In genomic region chr4:109983281-109984001, GRCm38 (mm10) we compare ENCODE assay signal across 9 mouse cellular contexts. TPM values are rescaled to one million over a fixed set of nuclear protein-coding genes. Genes with fewer than 3 reads are reported as not detected.
DNase-seq lines count a peak whose midpoint lies in the region; ATAC-seq and TF ChIP-seq lines count a peak whose summit lies in the region.
"Had no signal": no experiment of that assay in that cellular context is flagged by ENCODE, and none has a peak within 500 bp of the region (broad histone marks: within the 10 kb centered on the region; RNA-seq: fewer than 3 reads in every experiment).

No protein-coding gene starts in this region.

- H3K9me3 ChIP-seq in heart, postnatal 0 days (replicated peaks; ENCODE audit: control insufficient read depth, low read length): no peaks in the 10 kb centered on the region
- no peaks in the 10 kb centered on the region for H3K9me3 ChIP-seq in midbrain, embryonic 13.5 days

- H3K27me3 ChIP-seq in heart, postnatal 0 days (ENCODE audit: control insufficient read depth, insufficient read depth, low read length): peaks cover 97% of the 10 kb centered on the region
- peaks cover 99% of the 10 kb centered on the region for H3K27me3 ChIP-seq in midbrain, embryonic 13.5 days

- TF ChIP-seq CTCF in heart, postnatal 0 days (IDR thresholded peaks at IDR 0.05; ENCODE audit: low read depth): no peak

- peak; percentile 34; the same call in 1 of the 2 replicates for ATAC-seq in common myeloid progenitor, adult 5-6 weeks (replicated peaks; ENCODE audit: low read depth, poor library complexity, severe bottlenecking)
- no peak for ATAC-seq in heart, postnatal 0 days (ENCODE audit: insufficient read depth, low read depth)
- no peak for ATAC-seq in midbrain, embryonic 13.5 days
- ATAC-seq in erythroid progenitor cell, adult 5-6 weeks (replicated peaks; ENCODE audit: low FRiP score, poor library complexity, severe bottlenecking): no peak

- WGBS in heart, postnatal 0 days: 5% methylated on average over 49 of the region's 49 CpGs
- WGBS in midbrain, embryonic 13.5 days: under 1% methylated on average over 49 of the region's 49 CpGs

- no peaks in the 10 kb centered on the region for H3K36me3 ChIP-seq in heart, postnatal 0 days (replicated peaks; ENCODE audit: control insufficient read depth, insufficient read depth, low read length)
- H3K36me3 ChIP-seq in midbrain, embryonic 13.5 days: no peaks in the 10 kb centered on the region

- 0 out of 2 replicates have a peak, but pooled peaks cover 8% of the 10 kb centered on the region for H3K4me1 ChIP-seq in heart, postnatal 0 days (ENCODE audit: control insufficient read depth, insufficient read depth)
- peaks cover 27% of the 10 kb centered on the region for H3K4me1 ChIP-seq in midbrain, embryonic 13.5 days (replicated peaks)

- TF ChIP-seq EP300 in heart, postnatal 0 days (IDR thresholded peaks at IDR 0.05; ENCODE audit: low read depth): no peak

- peak overlapping the region; percentile 26 for H3K4me2 ChIP-seq in heart, postnatal 0 days (ENCODE audit: low read depth, low read length)
- H3K4me2 ChIP-seq in midbrain, embryonic 13.5 days (replicated peaks): peak overlapping the region; percentile 40

- peak overlapping the region; percentile 48 for H3K4me3 ChIP-seq in heart, postnatal 0 days (ENCODE audit: low read depth, low read length)
- peak overlapping the region; percentile 26 for H3K4me3 ChIP-seq in midbrain, embryonic 13.5 days (replicated peaks)

- DNase-seq in kidney, postnatal 10 days: peak; percentile 20
- no peak for DNase-seq in kidney, adult 8-10 months
- DNase-seq in heart, postnatal 0 days (ENCODE audit: low spot score): no peak
- DNase-seq in urinary bladder, adult 18-20 months (ENCODE audit: low spot score in 2 of 2): no peak
- DNase-seq in cerebellum, postnatal 4 days (ENCODE audit: low spot score in 2 of 2): no peak

- no peak overlapping the region for H3K9ac ChIP-seq in heart, postnatal 0 days (replicated peaks; ENCODE audit: low read depth, low read length)
- peak overlapping the region; percentile 59 for H3K9ac ChIP-seq in midbrain, embryonic 13.5 days (replicated peaks)

- no peak overlapping the region for H3K27ac ChIP-seq in heart, postnatal 0 days (ENCODE audit: low read depth)
- H3K27ac ChIP-seq in midbrain, embryonic 13.5 days: peak overlapping the region; percentile 74

RNA-seq across cellular contexts. Expression of gene Dmrta2, which starts 5.6 kb away (rescaled TPM):
- total RNA-seq in common myeloid progenitor, adult 5-6 weeks (2017): 0.27 TPM in 1 of 2 replicates, not detected in the other
- total RNA-seq in heart, postnatal 0 days (2014; rRNA removed; ENCODE audit: low replicate concordance): 0.81 TPM in 1 of 2 replicates, not detected in the other
- 0.04 TPM in 1 of 2 replicates, not detected in the other for polyA plus RNA-seq in heart, postnatal 0 days (2015; fragmentation: Nextera tagmentation; extraction: Ambion mirVana)
- 1.2 and 2.0 TPM in 2 replicates for polyA plus RNA-seq in midbrain, embryonic 13.5 days (2015; fragmentation: Nextera tagmentation; extraction: Ambion mirVana)
- not detected in 2 replicates for total RNA-seq in erythroid progenitor cell, adult 5-6 weeks (2015; ENCODE audit: low replicate concordance)
- total RNA-seq in erythroid progenitor cell, adult 5-6 weeks (2017; ENCODE audit: low replicate concordance): 0.51 TPM in 1 of 2 replicates, not detected in the other
- total RNA-seq: liver, adult 2 months had no signal
